Mouse (Mus musculus) small intestine, adult 2 months (tissue): ENCODE results near the gene Fam149b. TPM values are rescaled to one million over a fixed set of nuclear protein-coding genes. Genes with fewer than 3 reads are reported as not detected.

ENCODE experiments used
- H3K27ac ChIP-seq: fragments of 200-500 bp; 2 replicates; pipeline ENCODE4 v1.5.1; 2012; ENCODE audit warnings: low read depth, low read length, control low read depth, inconsistent platforms; ENCODE audit not compliant: insufficient read depth
- H3K27me3 ChIP-seq: fragments of 200-500 bp; 2 replicates; pipeline ENCODE4 v1.6.1; 2012; ENCODE audit warnings: mild to moderate bottlenecking, moderate library complexity, low read length, inconsistent platforms; ENCODE audit not compliant: control insufficient read depth, insufficient read depth
- H3K36me3 ChIP-seq: fragments of 200-500 bp; 2 replicates; pipeline ENCODE4 v1.6.1; 2012; ENCODE audit warnings: mild to moderate bottlenecking, low read length, control low read depth, inconsistent platforms; ENCODE audit not compliant: control insufficient read depth, insufficient read depth
- H3K4me1 ChIP-seq: fragments of 200-500 bp; 2 replicates; pipeline ENCODE4 v1.6.1; 2012; ENCODE audit warnings: low read length, inconsistent platforms, mixed read lengths; ENCODE audit not compliant: control insufficient read depth, insufficient read depth, insufficient read length
- H3K4me3 ChIP-seq: fragments of 200-500 bp; 2 replicates; pipeline ENCODE4 v1.5.1; 2012; ENCODE audit warnings: low read depth, mild to moderate bottlenecking, control low read depth, inconsistent platforms, low read length, moderate library complexity
- CTCF ChIP-seq: fragments of 200-500 bp; IDR thresholded peaks from 2 replicates; pipeline ENCODE4 v1.5.1; 2012; ENCODE audit warnings: low read depth, mild to moderate bottlenecking, control low read depth, inconsistent platforms, low read length, moderate library complexity, mixed read lengths; ENCODE audit not compliant: insufficient replicate concordance, insufficient read length; ENCODE audit errors: extremely low read depth
- POLR2A ChIP-seq: fragments of 200-500 bp; IDR thresholded peaks from 2 replicates; pipeline ENCODE4 v1.6.1; 2012; ENCODE audit warnings: low read depth, mild to moderate bottlenecking, control low read depth, inconsistent platforms, low read length, moderate library complexity
- WGBS: fragments of 180-500 bp; shearing (Covaris S2); methylation state at CpG from one replicate; pipeline ENCODE4 v1.1.7; 2018; 5-methylcytosine and 5-hydroxymethylcytosine counted together
- polyA plus RNA-seq: library from polyadenylated mRNA; depleted of rRNA; stranded (reverse); fragments of >200 nt; gene quantifications from 2 replicates; pipeline ENCODE4 v1.2.3, GENCODE M21; 2012

Fam149b gene
- polyA plus RNA-seq, 1 experiment = 17.0 TPM

DNA sequence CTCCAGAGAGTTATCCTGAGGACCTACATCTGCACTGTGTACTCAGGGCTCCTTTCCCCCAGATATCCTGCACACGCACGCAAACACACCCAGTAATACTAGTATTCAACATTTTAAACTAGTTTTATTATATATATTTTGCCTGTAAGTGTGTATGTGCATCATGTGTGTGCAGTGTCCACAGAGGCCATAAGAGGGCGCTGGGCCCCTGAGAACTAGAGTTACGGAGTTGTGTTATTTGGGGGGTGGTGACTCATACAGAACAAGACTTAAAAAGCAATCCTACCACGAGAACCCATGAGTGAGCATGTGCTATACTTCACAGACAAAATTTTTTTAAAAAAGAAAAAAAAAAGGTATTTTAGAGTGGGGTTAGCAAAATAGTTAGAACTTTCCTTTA is 8.5 kb upstream of the Fam149b start:
- no peak overlapping the region for H3K4me3 ChIP-seq
- H3K27me3 ChIP-seq = no peaks in the 10 kb centered on the region
- WGBS = 98% methylated on average over 5 of the region's 5 CpGs
- peaks cover 32% of the 10 kb centered on the region for H3K36me3 ChIP-seq
- H3K4me1 ChIP-seq = 0 out of 2 replicates have a peak, but pooled peaks cover 2% of the 10 kb centered on the region
- no peak overlapping the region for H3K27ac ChIP-seq
- TF ChIP-seq CTCF (peak; percentile 11; the same call in 1 of the 2 replicates), POLR2A (no peak)

DNA sequence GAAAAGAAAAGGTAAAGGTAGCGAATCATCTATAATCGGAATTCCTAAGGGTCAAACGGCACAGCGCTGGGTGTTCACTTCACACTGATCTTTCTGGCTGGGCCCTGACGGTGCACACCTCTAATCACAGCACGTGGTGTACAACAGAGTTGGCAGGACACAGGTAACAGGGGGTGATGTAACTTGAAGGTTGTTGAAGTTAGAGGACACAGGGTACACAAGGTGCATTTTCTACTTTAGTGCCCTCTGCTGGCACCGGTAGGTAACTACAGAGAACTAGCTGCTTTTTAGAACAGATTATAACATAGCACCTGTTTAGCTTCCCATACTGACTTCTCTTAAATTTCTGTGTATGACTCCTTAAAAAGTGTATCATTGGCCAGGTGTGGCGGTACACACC is 7.8 kb upstream of the Fam149b start:
- H3K27ac ChIP-seq = no peak overlapping the region
- 86% methylated on average over 8 of the region's 8 CpGs for WGBS
- peaks cover 30% of the 10 kb centered on the region for H3K36me3 ChIP-seq
- no peak overlapping the region for H3K4me3 ChIP-seq
- TF ChIP-seq POLR2A (no peak), CTCF (peak; percentile 36; the same call in 1 of the 2 replicates)
- no peaks in the 10 kb centered on the region for H3K27me3 ChIP-seq
- H3K4me1 ChIP-seq = 0 out of 2 replicates have a peak, but pooled peaks cover 2% of the 10 kb centered on the region

DNA sequence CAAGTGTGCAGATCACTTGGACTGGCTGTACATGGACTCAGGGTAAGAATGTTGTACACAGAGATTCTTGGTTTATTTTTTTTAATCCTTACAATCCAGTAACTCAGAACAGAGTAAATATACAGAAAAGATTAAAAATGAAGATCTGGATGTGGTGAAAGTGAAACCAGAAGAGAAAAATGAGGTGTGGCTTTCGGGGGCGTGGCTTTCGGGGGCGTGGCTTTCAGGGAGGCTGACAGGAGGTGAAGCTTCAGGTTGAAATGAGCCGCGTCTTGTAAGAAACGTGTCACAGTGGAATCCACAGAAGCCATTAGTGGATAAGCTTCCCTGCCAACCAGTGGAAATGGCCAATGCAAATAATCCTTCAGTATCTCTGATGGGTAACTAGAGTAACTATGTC is 7.1 kb upstream of the Fam149b start:
- TF ChIP-seq POLR2A (no peak), CTCF (no peak)
- Histone ChIP-seq H3K27me3 (no peaks in the 10 kb centered on the region), H3K36me3 (peaks cover 26% of the 10 kb centered on the region), H3K4me3 (no peak overlapping the region), H3K27ac (no peak overlapping the region), H3K4me1 (0 out of 2 replicates have a peak, but pooled peaks cover 2% of the 10 kb centered on the region)
- WGBS = 41% methylated on average over 7 of the region's 7 CpGs

DNA sequence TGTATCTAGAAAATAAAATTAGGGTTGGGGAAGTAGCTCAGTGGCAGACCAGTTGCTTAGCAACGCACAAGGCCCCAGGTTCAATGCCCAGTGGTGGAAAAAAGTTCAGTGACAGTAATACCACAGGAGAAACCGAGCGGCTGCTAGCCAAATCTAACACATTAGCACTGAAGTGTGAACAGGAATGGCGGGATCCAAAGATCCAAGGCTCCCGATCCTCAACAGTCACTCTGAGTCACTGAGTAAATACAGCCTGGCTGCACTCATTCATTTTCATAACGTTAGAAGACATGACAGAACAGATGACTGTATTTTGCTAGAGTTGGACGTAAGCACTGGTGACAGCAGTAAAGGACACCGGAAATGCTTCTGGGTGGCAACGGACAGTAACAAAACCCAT is 2.1 kb upstream of the Fam149b start:
- no peak overlapping the region for H3K27ac ChIP-seq
- 69% methylated on average over 9 of the region's 9 CpGs for WGBS
- H3K36me3 ChIP-seq = peaks cover 10% of the 10 kb centered on the region
- 0 out of 2 replicates have a peak, but pooled peaks cover 2% of the 10 kb centered on the region for H3K4me1 ChIP-seq
- H3K4me3 ChIP-seq = no peak overlapping the region
- TF ChIP-seq CTCF = no peak
- no peak for TF ChIP-seq POLR2A
- H3K27me3 ChIP-seq = no peaks in the 10 kb centered on the region

DNA sequence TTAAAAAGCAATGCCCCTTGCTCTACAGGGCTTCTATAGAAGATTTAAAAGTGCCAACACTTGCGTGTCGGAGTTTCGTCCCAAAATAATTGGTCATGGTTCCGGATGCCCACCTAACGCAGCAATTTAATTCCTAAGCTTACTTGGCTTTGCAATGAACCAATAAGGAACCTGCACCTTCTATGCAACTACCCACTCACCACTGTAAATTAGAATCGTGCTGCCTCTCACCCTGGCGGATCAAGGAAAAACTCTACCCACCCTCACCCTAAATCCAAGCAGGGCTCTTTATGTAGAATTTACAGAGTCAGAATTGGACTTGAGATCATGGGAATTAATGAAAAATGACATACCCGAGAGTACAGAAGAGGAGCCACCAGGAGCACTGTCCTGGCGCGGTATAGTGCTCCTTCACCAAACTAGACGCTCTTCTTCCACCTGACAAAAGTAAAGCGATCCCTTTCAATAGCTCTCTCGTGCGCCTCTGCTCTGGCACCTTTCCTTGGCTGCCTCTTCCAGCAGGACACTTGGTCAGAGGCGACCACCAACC is 446 bp upstream of the Fam149b start:
- TF ChIP-seq POLR2A (no peak), CTCF (no peak)
- Histone ChIP-seq H3K4me1 (no peaks in the 10 kb centered on the region), H3K27ac (peak overlapping the region; percentile 47), H3K36me3 (peaks cover 8% of the 10 kb centered on the region), H3K27me3 (no peaks in the 10 kb centered on the region), H3K4me3 (peak overlapping the region; percentile 71)
- WGBS = 1% methylated on average over 15 of the region's 15 CpGs

DNA sequence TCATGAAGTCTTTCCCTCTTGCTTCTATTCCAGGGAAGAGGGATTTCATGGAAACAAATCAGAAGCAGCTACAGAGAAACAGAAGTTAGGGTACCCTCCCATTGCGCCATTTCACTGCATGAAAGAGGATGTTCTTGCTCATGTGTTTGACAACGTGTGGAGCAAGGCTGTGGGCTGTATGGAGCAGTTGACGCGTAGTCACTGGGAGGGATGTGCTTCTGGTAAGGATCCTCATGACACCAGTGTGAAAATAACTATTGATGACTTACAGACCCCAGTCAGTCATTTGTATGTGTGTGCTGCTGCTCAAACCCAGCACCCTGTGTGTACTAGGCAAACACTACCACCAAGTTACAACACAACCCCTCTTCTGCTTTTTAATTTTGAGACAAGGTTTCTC is 15.3 kb downstream of the Fam149b start:
- TF ChIP-seq POLR2A (no peak), CTCF (no peak)
- Histone ChIP-seq H3K27ac (no peak overlapping the region), H3K36me3 (peaks cover 49% of the 10 kb centered on the region)

DNA sequence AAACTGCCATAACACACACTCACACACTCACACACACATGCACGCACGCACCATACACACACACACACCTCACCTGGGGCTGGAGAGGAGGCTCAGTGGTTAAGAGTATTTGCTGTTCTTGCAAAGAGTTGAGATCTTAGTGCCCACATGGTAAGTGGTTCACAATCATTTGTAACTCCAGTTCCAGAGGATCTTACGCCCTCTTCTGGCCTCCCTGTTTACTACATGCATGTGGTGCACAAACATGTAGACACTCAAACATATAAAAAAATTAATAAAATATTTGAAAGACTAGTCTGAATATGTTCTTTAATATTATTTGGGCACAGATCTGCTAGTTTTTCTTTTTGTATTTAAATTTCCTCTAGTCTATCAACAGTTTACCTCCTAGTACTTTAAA is 20.3 kb downstream of the Fam149b start:
- H3K4me1 ChIP-seq = peaks cover 3% of the 10 kb centered on the region; the same call in 1 of the 2 replicates
- H3K27me3 ChIP-seq = no peaks in the 10 kb centered on the region
- WGBS = 95% methylated on average over 3 of the region's 3 CpGs
- no peak overlapping the region for H3K27ac ChIP-seq
- H3K36me3 ChIP-seq = peaks cover 35% of the 10 kb centered on the region
- no peak overlapping the region for H3K4me3 ChIP-seq
- no peak for TF ChIP-seq POLR2A
- no peak for TF ChIP-seq CTCF

More for the DNA sequence above, 15.3 kb downstream of the Fam149b start:
- Histone ChIP-seq H3K4me1 (no peaks in the 10 kb centered on the region), H3K4me3 (no peak overlapping the region), H3K27me3 (no peaks in the 10 kb centered on the region)
- 92% methylated on average over 4 of the region's 4 CpGs for WGBS
